Mouse (Mus musculus) kidney, postnatal 14 days (tissue): ENCODE measurements at regions not wholly inside any gene's neighbourhood (a gene's known extent, or its start where the extent isn't known, plus 50 kb on each side); places are given as distances from the start of the nearest gene placed in this dataset.
A peak's percentile ranks its signal among the peaks of the same experiment; 100 is the strongest.

Source experiments
- DNase-seq: peaks from one replicate; pipeline ENCODE4 v3.0.0; 2022; ENCODE audit warnings: mixed read lengths

GRCm38 (mm10) chr4:47534959-47535358 lies 60.5 kb downstream of the Sec61b start:
- no peak for DNase-seq

- no peak for DNase-seq
These were observed 93.2 kb downstream of the Sec61b start for GRCm38 (mm10) chr4:47567694-47568093.

GRCm38 (mm10) chr4:47570846-47571245 lies 96.4 kb downstream of the Sec61b start:
- DNase-seq = no peak

- DNase-seq = no peak
These were observed 101.6 kb downstream of the Sec61b start for GRCm38 (mm10) chr4:47576011-47576410.

- DNase-seq = no peak
These were observed 103.0 kb downstream of the Sec61b start for GRCm38 (mm10) chr4:47577490-47577889.

- DNase-seq = no peak
These were observed 104.2 kb downstream of the Sec61b start for GRCm38 (mm10) chr4:47578637-47579036.

GRCm38 (mm10) chr4:47580556-47580955 lies 106.1 kb downstream of the Sec61b start:
- DNase-seq = no peak

- peak; percentile 75 for DNase-seq
These were observed 112.8 kb downstream of the Sec61b start for GRCm38 (mm10) chr4:47587256-47587655.

- DNase-seq = no peak
These were observed 118.0 kb downstream of the Sec61b start for GRCm38 (mm10) chr4:47592271-47592986.

GRCm38 (mm10) chr4:47593155-47593554 lies 118.7 kb downstream of the Sec61b start:
- no peak for DNase-seq

- no peak for DNase-seq
These were observed 119.7 kb downstream of the Sec61b start for GRCm38 (mm10) chr4:47594171-47594570.

GRCm38 (mm10) chr4:47595841-47596240 lies 121.4 kb downstream of the Sec61b start:
- no peak for DNase-seq

GRCm38 (mm10) chr4:47597586-47597985 lies 123.1 kb downstream of the Sec61b start:
- no peak for DNase-seq

GRCm38 (mm10) chr4:47598216-47598615 lies 123.8 kb downstream of the Sec61b start:
- no peak for DNase-seq

GRCm38 (mm10) chr4:47601301-47602070 lies 127.0 kb downstream of the Sec61b start:
- no peak for DNase-seq

GRCm38 (mm10) chr4:47603378-47603777 lies 128.9 kb downstream of the Sec61b start:
- DNase-seq = no peak

- peak; percentile 41 for DNase-seq
These were observed 129.5 kb downstream of the Sec61b start for GRCm38 (mm10) chr4:47603847-47604397.

GRCm38 (mm10) chr4:47605676-47606075 lies 131.2 kb downstream of the Sec61b start:
- DNase-seq = no peak

- DNase-seq = no peak
These were observed 134.2 kb downstream of the Sec61b start for GRCm38 (mm10) chr4:47608673-47609072.

- DNase-seq = no peak
These were observed 136.5 kb downstream of the Sec61b start for GRCm38 (mm10) chr4:47610913-47611312.

- no peak for DNase-seq
These were observed 142.1 kb downstream of the Sec61b start for GRCm38 (mm10) chr4:47616525-47616924.

GRCm38 (mm10) chr4:47620700-47621099 lies 146.2 kb downstream of the Sec61b start:
- DNase-seq = no peak

GRCm38 (mm10) chr4:47622851-47623743 lies 148.6 kb downstream of the Sec61b start:
- DNase-seq = no peak
